Mouse (Mus musculus) heart, adult 2 months (tissue): ENCODE measurements around the gene Zmiz1. TPM values are rescaled to one million over a fixed set of nuclear protein-coding genes. Genes with fewer than 3 reads are reported as not detected.

Experiments used
- DNase-seq, 2 experiments: peaks; one replicate each; pipeline ENCODE4 v3.0.0; 2021
- H3K27ac ChIP-seq: fragments of 200-600 bp; 2 replicates; pipeline ENCODE4 v1.8.1; 2022
- H3K27me3 ChIP-seq: fragments of 200-500 bp; 2 replicates; pipeline ENCODE4 v1.6.1; 2012; ENCODE audit warnings: mild to moderate bottlenecking, low read length, inconsistent platforms, mixed read lengths; ENCODE audit not compliant: control insufficient read depth, insufficient read depth
- H3K36me3 ChIP-seq: fragments of 200-500 bp; 2 replicates; pipeline ENCODE4 v1.6.1; 2012; ENCODE audit warnings: low read length, inconsistent platforms; ENCODE audit not compliant: control insufficient read depth, insufficient read depth
- H3K4me1 ChIP-seq: fragments of 200-500 bp; 2 replicates; pipeline ENCODE4 v1.6.1; 2011; ENCODE audit warnings: low read length; ENCODE audit not compliant: control insufficient read depth, insufficient read depth
- H3K4me3 ChIP-seq: fragments of 200-600 bp; 2 replicates; pipeline ENCODE4 v1.8.1; 2022
- H3K79me2 ChIP-seq: fragments of 200-500 bp; replicated peaks from 2 replicates; pipeline ENCODE4 v1.6.1; 2012; ENCODE audit warnings: mild to moderate bottlenecking, inconsistent platforms, low read length, moderate library complexity, mixed read lengths; ENCODE audit not compliant: control insufficient read depth, insufficient read depth
- H3K9ac ChIP-seq: fragments of 200-500 bp; 2 replicates; pipeline ENCODE4 v1.6.1; 2012; ENCODE audit warnings: low read depth, mild to moderate bottlenecking, control low read depth, inconsistent platforms, low read length, mixed read lengths
- CTCF ChIP-seq: fragments of 200-600 bp; IDR thresholded peaks from 2 replicates; pipeline ENCODE4 v1.8.1; 2022; ENCODE audit warnings: antibody characterized with exemption, mild to moderate bottlenecking, moderate library complexity
- EP300 ChIP-seq: fragments of 200-500 bp; IDR thresholded peaks from 2 replicates; pipeline ENCODE4 v1.6.1; 2011; ENCODE audit warnings: low read depth, low read length, control low read depth; ENCODE audit not compliant: insufficient read depth
- POLR2A ChIP-seq: fragments of 200-500 bp; IDR thresholded peaks from 2 replicates; pipeline ENCODE4 v1.6.1; 2011; ENCODE audit warnings: mild to moderate bottlenecking, low read depth, low read length, control low read depth; ENCODE audit not compliant: insufficient read depth
- WGBS: fragments of 180-500 bp; shearing (Covaris S2); methylation state at CpG from one replicate; pipeline ENCODE4 v1.1.7; 2018; 5-methylcytosine and 5-hydroxymethylcytosine counted together
- intact Hi-C: fragments of 180-260 bp; cut with DNase I; formaldehyde crosslinking; loops from one replicate; pipeline ENCODE4 v1.15.1; 2025
- polyA plus RNA-seq: library from polyadenylated mRNA; depleted of rRNA; stranded (reverse); fragments of >200 nt; gene quantifications from 2 replicates; pipeline ENCODE4 v1.2.3, GENCODE M21; 2012
- total RNA-seq, 2 experiments: library from RNA; stranded (reverse); gene quantifications; 2 replicates each; pipeline ENCODE4 v1.2.3; 2021

Gene Zmiz1
- total and polyA plus RNA-seq, 3 experiments, result 27.1 to 42.0 (median 40.7) TPM

- Histone ChIP-seq H3K9ac (no peak overlapping the region), H3K36me3 (no peaks in the 10 kb centered on the region), H3K4me3 (no peak overlapping the region), H3K79me2 (no peaks in the 10 kb centered on the region; the same call in 1 of the 2 replicates), H3K27ac (no peak overlapping the region), H3K27me3 (no peaks in the 10 kb centered on the region), H3K4me1 (peaks cover 8% of the 10 kb centered on the region)
- 67% methylated on average over 16 of the region's 16 CpGs for WGBS
- no peak for TF ChIP-seq EP300
- TF ChIP-seq CTCF, result no peak
- no peak for TF ChIP-seq POLR2A
- DNase-seq, result no peak
- intact Hi-C loops, result loop anchor here (10.0 kb wide), 1 partner anchor 1069 kb away; no protein-coding TSS in a partner anchor
Measured at GRCm38 (mm10) chr14:25574047-25574870, 115.3 kb downstream of the Zmiz1 start.

GRCm38 (mm10) chr14:25576642-25577041 is 117.7 kb downstream of the Zmiz1 start:
- intact Hi-C loops, result loop anchor here (10.0 kb wide), 1 partner anchor 1072 kb away; no protein-coding TSS in a partner anchor
- DNase-seq, result no peak
- 82% methylated on average over 3 of the region's 3 CpGs for WGBS
- Histone ChIP-seq H3K27ac (no peak overlapping the region), H3K4me1 (peaks cover 9% of the 10 kb centered on the region), H3K79me2 (no peaks in the 10 kb centered on the region; the same call in 1 of the 2 replicates), H3K27me3 (no peaks in the 10 kb centered on the region), H3K36me3 (no peaks in the 10 kb centered on the region), H3K4me3 (no peak overlapping the region), H3K9ac (no peak overlapping the region)
- TF ChIP-seq POLR2A, result no peak
- TF ChIP-seq CTCF, result no peak
- TF ChIP-seq EP300, result no peak

- H3K79me2 ChIP-seq, result no peaks in the 10 kb centered on the region; the same call in 1 of the 2 replicates
- intact Hi-C loops, result loop anchor here (10.0 kb wide), 1 partner anchor 1073 kb away; no protein-coding TSS in a partner anchor
- H3K36me3 ChIP-seq, result no peaks in the 10 kb centered on the region
- TF ChIP-seq EP300, result no peak
- TF ChIP-seq CTCF, result no peak
- no peak for TF ChIP-seq POLR2A
- peaks cover 9% of the 10 kb centered on the region for H3K4me1 ChIP-seq
- no peaks in the 10 kb centered on the region for H3K27me3 ChIP-seq
- WGBS, result 31% methylated on average over 3 of the region's 3 CpGs
- no peak overlapping the region for H3K4me3 ChIP-seq
- H3K27ac ChIP-seq, result no peak overlapping the region
- DNase-seq, result no peak
- no peak overlapping the region for H3K9ac ChIP-seq
Measured at GRCm38 (mm10) chr14:25577431-25577830, 118.4 kb downstream of the Zmiz1 start.

GRCm38 (mm10) chr14:25579597-25579996 is 120.6 kb downstream of the Zmiz1 start:
- Histone ChIP-seq H3K9ac (no peak overlapping the region), H3K4me3 (no peak overlapping the region), H3K36me3 (no peaks in the 10 kb centered on the region), H3K4me1 (peaks cover 11% of the 10 kb centered on the region), H3K27ac (no peak overlapping the region; the same call in none of the 2 replicates), H3K27me3 (no peaks in the 10 kb centered on the region), H3K79me2 (no peaks in the 10 kb centered on the region; the same call in 1 of the 2 replicates)
- no peak for TF ChIP-seq CTCF
- TF ChIP-seq POLR2A, result no peak
- TF ChIP-seq EP300, result no peak
- 62% methylated on average over 7 of the region's 7 CpGs for WGBS
- no peak for DNase-seq
- intact Hi-C loops, result loop anchor here (10.0 kb wide), 1 partner anchor 1075 kb away; no protein-coding TSS in a partner anchor

GRCm38 (mm10) chr14:25580397-25580796 is 121.4 kb downstream of the Zmiz1 start:
- Histone ChIP-seq H3K4me1 (peaks cover 14% of the 10 kb centered on the region), H3K36me3 (no peaks in the 10 kb centered on the region), H3K79me2 (no peaks in the 10 kb centered on the region), H3K27me3 (no peaks in the 10 kb centered on the region), H3K4me3 (no peak overlapping the region), H3K9ac (no peak overlapping the region), H3K27ac (no peak overlapping the region)
- TF ChIP-seq POLR2A, result no peak
- TF ChIP-seq EP300, result no peak
- no peak for TF ChIP-seq CTCF
- WGBS, result 39% methylated on average over 1 of the region's 1 CpGs
- no peak for DNase-seq
- intact Hi-C loops, result no loop called here

GRCm38 (mm10) chr14:25582603-25583002 is 123.6 kb downstream of the Zmiz1 start:
- no peak overlapping the region for H3K4me3 ChIP-seq
- TF ChIP-seq POLR2A, result no peak
- no peak for TF ChIP-seq CTCF
- no peak for TF ChIP-seq EP300
- H3K27me3 ChIP-seq, result no peaks in the 10 kb centered on the region
- H3K79me2 ChIP-seq, result no peaks in the 10 kb centered on the region
- no peak for DNase-seq
- no peak overlapping the region for H3K27ac ChIP-seq
- no peaks in the 10 kb centered on the region; the same call in 1 of the 2 replicates for H3K36me3 ChIP-seq
- intact Hi-C loops, result no loop called here
- WGBS, result 95% methylated on average over 6 of the region's 6 CpGs
- no peak overlapping the region for H3K9ac ChIP-seq
- H3K4me1 ChIP-seq, result peaks cover 23% of the 10 kb centered on the region
